ENCODE assay signal across 17 mouse cellular contexts in genomic region chr12:85095859-85096258, GRCm38 (mm10).
"Had no signal": no experiment of that assay in that cellular context is flagged by ENCODE, and none has a peak within 500 bp of the region (broad histone marks: within the 10 kb centered on the region; RNA-seq: fewer than 3 reads in every experiment).

No protein-coding gene starts in this region.

- ATAC-seq: liver, embryonic 12.5 days; midbrain, embryonic 13.5 days; midbrain, embryonic 15.5 days had no signal

- H3K9me3 ChIP-seq: liver, embryonic 12.5 days; midbrain, embryonic 10.5 days; midbrain, embryonic 13.5 days; midbrain, embryonic 15.5 days; neural tube, embryonic 13.5 days; neural tube, embryonic 15.5 days had no signal

- H3K4me2 ChIP-seq: liver, embryonic 12.5 days; midbrain, embryonic 13.5 days; midbrain, embryonic 15.5 days; neural tube, embryonic 13.5 days; neural tube, embryonic 15.5 days had no signal

- H3K27me3 ChIP-seq: liver, embryonic 12.5 days; midbrain, embryonic 13.5 days; midbrain, embryonic 15.5 days; neural tube, embryonic 13.5 days; neural tube, embryonic 15.5 days had no signal

- DNase-seq: lung, adult 18-20 months; lung, postnatal 14 days; retina, postnatal 1 day; right cerebral cortex, adult 18-20 months; right cerebral cortex, postnatal 25 days; right cerebral cortex, postnatal 4 days; spleen, adult 18-20 months; thymus, adult 18-20 months; thymus, postnatal 36 days had no signal

- H3K9ac ChIP-seq: liver, embryonic 12.5 days; liver, embryonic 14.5 days; midbrain, embryonic 13.5 days; midbrain, embryonic 15.5 days; neural tube, embryonic 13.5 days; neural tube, embryonic 15.5 days had no signal

- H3K4me3 ChIP-seq: liver, embryonic 12.5 days; midbrain, embryonic 10.5 days; midbrain, embryonic 13.5 days; midbrain, embryonic 15.5 days; myocyte; neural tube, embryonic 13.5 days; neural tube, embryonic 15.5 days had no signal

- H3K27ac ChIP-seq: liver, embryonic 12.5 days; liver, embryonic 14.5 days; midbrain, embryonic 10.5 days; midbrain, embryonic 13.5 days; midbrain, embryonic 15.5 days; neural tube, embryonic 15.5 days had no signal

- H3K36me3 ChIP-seq: liver, embryonic 12.5 days; midbrain, embryonic 10.5 days; midbrain, embryonic 13.5 days; midbrain, embryonic 15.5 days; neural tube, embryonic 13.5 days; neural tube, embryonic 15.5 days had no signal
